In the genomic region with DNA sequence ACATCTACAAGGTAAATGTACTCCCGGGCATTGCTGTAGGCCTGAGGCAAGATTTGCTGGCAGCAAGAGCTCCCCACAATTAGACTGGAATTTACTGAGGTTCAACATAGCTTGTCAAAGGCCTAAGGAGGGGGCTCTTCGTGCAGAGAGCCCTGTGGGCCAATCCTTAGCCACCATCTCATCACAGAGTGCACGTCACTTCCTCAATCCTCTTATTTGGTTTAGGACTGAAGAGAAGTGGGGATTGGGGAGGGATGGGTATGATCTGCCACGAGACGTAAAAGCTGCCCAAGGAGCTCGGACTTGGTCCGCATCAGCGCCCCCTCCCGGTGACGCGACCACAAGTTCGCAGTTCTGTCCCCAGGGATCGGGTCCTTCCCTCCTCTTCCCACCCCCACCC, we compare ENCODE assay signal across 8 mouse cellular contexts. TPM values are rescaled to one million over a fixed set of nuclear protein-coding genes. Genes with fewer than 3 reads are reported as not detected.
DNase-seq lines count a peak whose midpoint lies in the region; ATAC-seq and TF ChIP-seq lines count a peak whose summit lies in the region.

No protein-coding gene starts in this region.

- WGBS in embryonic facial prominence, embryonic 12.5 days: under 1% methylated on average over 13 of the region's 13 CpGs
- WGBS in kidney, adult 2 months: under 1% methylated on average over 13 of the region's 13 CpGs
- WGBS in limb, embryonic 13.5 days: 0% methylated on average over 12 of the region's 13 CpGs
- WGBS in midbrain, embryonic 15.5 days: under 1% methylated on average over 13 of the region's 13 CpGs

- DNase-seq in A20 (ENCODE audit: low read depth, low spot score): peak; percentile 93
- DNase-seq in adrenal gland, postnatal 36 days: peak; percentile 82 to 91
- DNase-seq in heart, adult 18-20 months: peak; percentile 86 to 88
- DNase-seq in kidney, adult 2 months: peak; percentile 84
- peak; percentile 81 to 91 for DNase-seq in spleen, postnatal 10 days (ENCODE audit: low spot score in 2 of 2)

- peak overlapping the region; percentile 57 for H3K4me2 ChIP-seq in embryonic facial prominence, embryonic 12.5 days (replicated peaks)
- peak overlapping the region; percentile 70 for H3K4me2 ChIP-seq in limb, embryonic 13.5 days (replicated peaks)
- peak overlapping the region; percentile 82 for H3K4me2 ChIP-seq in midbrain, embryonic 15.5 days

- TF ChIP-seq POLR2A in kidney, adult 2 months (IDR thresholded peaks at IDR 0.05; ENCODE audit: low read depth, low read length): no peak

- peak overlapping the region; percentile 88 for H3K27ac ChIP-seq in embryonic facial prominence, embryonic 12.5 days
- H3K27ac ChIP-seq in kidney, adult 2 months (ENCODE audit: insufficient read depth, low read depth, low read length): peak overlapping the region; percentile 4
- H3K27ac ChIP-seq in limb, embryonic 13.5 days: peak overlapping the region; percentile 95
- H3K27ac ChIP-seq in midbrain, embryonic 15.5 days: peak overlapping the region; percentile 84

- peak overlapping the region; percentile 63 for H3K4me3 ChIP-seq in embryonic facial prominence, embryonic 12.5 days
- H3K4me3 ChIP-seq in kidney, adult 2 months (ENCODE audit: insufficient read depth, low read depth, low read length): peak overlapping the region; percentile 79
- peak overlapping the region; percentile 71 for H3K4me3 ChIP-seq in limb, embryonic 13.5 days
- peak overlapping the region; percentile 83 for H3K4me3 ChIP-seq in midbrain, embryonic 15.5 days

- peak; percentile 87 for ATAC-seq in embryonic facial prominence, embryonic 12.5 days (ENCODE audit: insufficient number of reproducible peaks, insufficient read depth, low FRiP score, low TSS enrichment)
- ATAC-seq in limb, embryonic 13.5 days (ENCODE audit: low FRiP score, low read depth): peak; percentile 79
- ATAC-seq in midbrain, embryonic 15.5 days (replicated peaks): peak; percentile 94

- H3K36me3 ChIP-seq in embryonic facial prominence, embryonic 12.5 days: no peaks in the 10 kb centered on the region
- no peaks in the 10 kb centered on the region for H3K36me3 ChIP-seq in kidney, adult 2 months (ENCODE audit: control insufficient read depth, insufficient read depth, low read length)
- H3K36me3 ChIP-seq in limb, embryonic 13.5 days: no peaks in the 10 kb centered on the region
- H3K36me3 ChIP-seq in midbrain, embryonic 15.5 days (replicated peaks): no peaks in the 10 kb centered on the region

- H3K4me1 ChIP-seq in embryonic facial prominence, embryonic 12.5 days: peaks cover 20% of the 10 kb centered on the region
- H3K4me1 ChIP-seq in kidney, adult 2 months (ENCODE audit: control insufficient read depth, insufficient read depth, low read length): peaks cover 15% of the 10 kb centered on the region
- H3K4me1 ChIP-seq in limb, embryonic 13.5 days: peaks cover 49% of the 10 kb centered on the region
- peaks cover 11% of the 10 kb centered on the region for H3K4me1 ChIP-seq in midbrain, embryonic 15.5 days

- no peaks in the 10 kb centered on the region for H3K9me3 ChIP-seq in embryonic facial prominence, embryonic 12.5 days
- no peaks in the 10 kb centered on the region for H3K9me3 ChIP-seq in limb, embryonic 13.5 days
- no peaks in the 10 kb centered on the region for H3K9me3 ChIP-seq in midbrain, embryonic 15.5 days

- TF ChIP-seq CTCF in kidney, adult 2 months (conservative IDR thresholded peaks at IDR 0.05; ENCODE audit: insufficient read depth, insufficient read length, low read depth, low read length): peak; percentile 66

- peak overlapping the region; percentile 57 for H3K9ac ChIP-seq in embryonic facial prominence, embryonic 12.5 days
- H3K9ac ChIP-seq in limb, embryonic 13.5 days: peak overlapping the region; percentile 81
- H3K9ac ChIP-seq in midbrain, embryonic 15.5 days: peak overlapping the region; percentile 59; the same call in 1 of the 2 replicates

- no peaks in the 10 kb centered on the region for H3K27me3 ChIP-seq in embryonic facial prominence, embryonic 12.5 days
- H3K27me3 ChIP-seq in kidney, adult 2 months (replicated peaks; ENCODE audit: control insufficient read depth, insufficient read depth, low read length): no peaks in the 10 kb centered on the region; the same call in 1 of the 2 replicates
- H3K27me3 ChIP-seq in limb, embryonic 13.5 days: no peaks in the 10 kb centered on the region
- no peaks in the 10 kb centered on the region for H3K27me3 ChIP-seq in midbrain, embryonic 15.5 days (replicated peaks)

RNA-seq across cellular contexts. Expression of a gene that starts 0.6 kb away (rescaled TPM):
- total RNA-seq in adrenal gland, postnatal 36 days (2021): 100 to 1,000 TPM; 130 to 141 TPM
- 157 and 159 TPM in 2 replicates for polyA plus RNA-seq in embryonic facial prominence, embryonic 12.5 days (2016; fragmentation: Nextera tagmentation; extraction: Ambion mirVana)
- 100 to 1,000 TPM; 174 to 186 TPM for total RNA-seq in heart, adult 18-20 months (2021)
- polyA plus RNA-seq in kidney, adult 2 months (2012; rRNA removed): 399 and 457 TPM in 2 replicates
- 214 TPM in 2 replicates for polyA plus RNA-seq in limb, embryonic 13.5 days (2015; fragmentation: Nextera tagmentation; extraction: Ambion mirVana)
- polyA plus RNA-seq in midbrain, embryonic 15.5 days (2015; fragmentation: Nextera tagmentation; extraction: Ambion mirVana): 78.6 and 85.1 TPM in 2 replicates

RNA-seq across cellular contexts. Expression of a gene that starts 23.8 kb away (rescaled TPM):
- total RNA-seq in adrenal gland, postnatal 36 days (2021): not detected
- 0.06 and 0.15 TPM in 2 replicates for polyA plus RNA-seq in embryonic facial prominence, embryonic 12.5 days (2016; fragmentation: Nextera tagmentation; extraction: Ambion mirVana)
- not detected for total RNA-seq in heart, adult 18-20 months (2021)
- polyA plus RNA-seq in kidney, adult 2 months (2012; rRNA removed): not detected in 2 replicates
- 0.08 and 0.10 TPM in 2 replicates for polyA plus RNA-seq in limb, embryonic 13.5 days (2015; fragmentation: Nextera tagmentation; extraction: Ambion mirVana)
- polyA plus RNA-seq in midbrain, embryonic 15.5 days (2015; fragmentation: Nextera tagmentation; extraction: Ambion mirVana): 0.70 and 1.2 TPM in 2 replicates

RNA-seq across cellular contexts. Expression of a gene that starts 34.8 kb away (rescaled TPM):
- 10 to 100 TPM; 19.2 to 27.6 TPM for total RNA-seq in adrenal gland, postnatal 36 days (2021)
- 16.2 and 17.8 TPM in 2 replicates for polyA plus RNA-seq in embryonic facial prominence, embryonic 12.5 days (2016; fragmentation: Nextera tagmentation; extraction: Ambion mirVana)
- 10 to 100 TPM; 14.3 to 16.4 TPM for total RNA-seq in heart, adult 18-20 months (2021)
- 9.3 and 10.1 TPM in 2 replicates for polyA plus RNA-seq in kidney, adult 2 months (2012; rRNA removed)
- 21.7 and 22.6 TPM in 2 replicates for polyA plus RNA-seq in limb, embryonic 13.5 days (2015; fragmentation: Nextera tagmentation; extraction: Ambion mirVana)
- 38.3 and 39.4 TPM in 2 replicates for polyA plus RNA-seq in midbrain, embryonic 15.5 days (2015; fragmentation: Nextera tagmentation; extraction: Ambion mirVana)

Comparison
In these comparisons a context has a peak if more than half of its experiments do, and no peak if none do; other contexts are left out.
1. Peak in every context shown above with its lines: DNase-seq, ATAC-seq, H3K4me3 ChIP-seq and H3K27ac ChIP-seq.
2. H3K27ac ChIP-seq: peak in every context shown above with its lines; median percentile 95 in limb, embryonic 13.5 days; 88 in embryonic facial prominence, embryonic 12.5 days; 84 in midbrain, embryonic 15.5 days; 4 in kidney, adult 2 months.